Mouse (Mus musculus) liver, adult 2 months (tissue): ENCODE results near the gene Gtse1.

Source experiments
- CTCF ChIP-seq: fragments of 200-500 bp; IDR thresholded peaks from 2 replicates; pipeline ENCODE4 v1.5.1; 2011; ENCODE audit warnings: low read depth, low read length, control low read depth
- POLR2A ChIP-seq: fragments of 200-500 bp; IDR thresholded peaks from 2 replicates; pipeline ENCODE4 v1.6.1; 2011; ENCODE audit warnings: low read length, control low read depth; ENCODE audit not compliant: insufficient read depth; ENCODE audit errors: extremely low read depth

- TF ChIP-seq CTCF (no peak), POLR2A (no peak)
Measured at GRCm38 (mm10) chr15:85826676-85827075, 32.9 kb upstream of the Gtse1 start.
